Mouse (Mus musculus) liver, embryonic 14.5 days (tissue): ENCODE measurements around the gene Tmem258. TPM values are rescaled to one million over a fixed set of nuclear protein-coding genes. Genes with fewer than 3 reads are reported as not detected.
A peak's percentile ranks its signal among the peaks of the same experiment; 100 is the strongest.

Experiments used
- ATAC-seq: fragments of 200-750 bp; cut with Nextera tagmentation; 2 replicates; pipeline ENCODE4 v1.8.0; 2017; ENCODE audit warnings: moderate number of reproducible peaks, mild to moderate bottlenecking, moderate library complexity; ENCODE audit not compliant: insufficient read depth
- DNase-seq, 3 experiments: peaks; one replicate each; pipeline ENCODE4 v3.0.0-alpha.2; 2012 to 2013; ENCODE audit warnings: low read depth in 3 of 3, low spot score in 3 of 3
- H3K27ac ChIP-seq: fragments of 300-500 bp; sonication (generic); 2 replicates; pipeline ENCODE4 v1.5.1; 2014; ENCODE audit warnings: moderate library complexity, mild to moderate bottlenecking, control low read depth, inconsistent platforms
- H3K27me3 ChIP-seq: fragments of 300-500 bp; sonication (generic); 2 replicates; pipeline ENCODE4 v1.6.1; 2014; ENCODE audit warnings: mild to moderate bottlenecking, low read length, moderate library complexity; ENCODE audit not compliant: control insufficient read depth, insufficient read depth
- H3K36me3 ChIP-seq: fragments of 300-500 bp; sonication (generic); replicated peaks from 2 replicates; pipeline ENCODE4 v1.6.1; 2014; ENCODE audit warnings: low read depth; ENCODE audit not compliant: control insufficient read depth, insufficient read depth
- H3K4me1 ChIP-seq, 2 experiments: fragments of 200-500 bp in 1 of 2; fragments of 300-500 bp in 1 of 2; sonication (generic) in 1 of 2; replicated peaks; 2 replicates each; pipeline ENCODE4 v1.6.1; 2012 to 2014; ENCODE audit warnings: antibody characterized with exemption in 1 of 2, inconsistent platforms in 1 of 2, low read length in 1 of 2; ENCODE audit not compliant: control insufficient read depth in 2 of 2, insufficient read depth in 2 of 2
- H3K4me2 ChIP-seq: fragments of 300-500 bp; sonication (generic); 2 replicates; pipeline ENCODE4 v1.6.1; 2014; ENCODE audit warnings: low read depth, mild to moderate bottlenecking, control low read depth, moderate library complexity
- H3K4me3 ChIP-seq, 2 experiments: fragments of 200-500 bp in 1 of 2; fragments of 300-500 bp in 1 of 2; sonication (generic) in 1 of 2; 2 replicates each; pipeline ENCODE4 v1.5.1; 2012 to 2014; ENCODE audit warnings: low read depth in 2 of 2, low read length in 2 of 2, mild to moderate bottlenecking in 2 of 2, control low read depth in 1 of 2, inconsistent platforms in 1 of 2, moderate library complexity in 1 of 2; ENCODE audit not compliant: insufficient read depth in 1 of 2
- H3K9ac ChIP-seq: fragments of 300-500 bp; sonication (generic); replicated peaks from 2 replicates; pipeline ENCODE4 v1.6.1; 2014; ENCODE audit warnings: mild to moderate bottlenecking, control low read depth, moderate library complexity
- H3K9me3 ChIP-seq: fragments of 300-500 bp; sonication (generic); 2 replicates; pipeline ENCODE4 v1.6.1; 2016; ENCODE audit warnings: low read length, mixed read lengths; ENCODE audit not compliant: control insufficient read depth
- CTCF ChIP-seq: IDR thresholded peaks from 2 replicates; pipeline ENCODE4 v1.5.1; 2016; ENCODE audit warnings: antibody characterized with exemption, low read depth, control low read depth
- EP300 ChIP-seq: IDR thresholded peaks from 2 replicates; pipeline ENCODE4 v1.6.1; 2016; ENCODE audit warnings: antibody characterized with exemption, low read depth
- WGBS: fragments of 180-500 bp; shearing (Covaris S2); extraction: QIAGEN DNeasy Blood & Tissue Kit; methylation state at CpG from one replicate; pipeline ENCODE4 v1.1.7; 2014; ENCODE audit not compliant: insufficient replicate concordance; 5-methylcytosine and 5-hydroxymethylcytosine counted together
- polyA plus RNA-seq, 2 experiments: library from polyadenylated mRNA; depleted of rRNA in 1 of 2; stranded (reverse) in 1 of 2; unstranded in 1 of 2; fragments of >200 nt; fragmentation: Nextera tagmentation in 1 of 2; extraction: Ambion mirVana in 1 of 2; gene quantifications; 2 replicates each; pipeline versions ENCODE4 v1.2.1 to v1.2.3; 2012 to 2014

Gene Tmem258
- polyA plus RNA-seq, 2 experiments, result 78.6 to 402 TPM

DNA sequence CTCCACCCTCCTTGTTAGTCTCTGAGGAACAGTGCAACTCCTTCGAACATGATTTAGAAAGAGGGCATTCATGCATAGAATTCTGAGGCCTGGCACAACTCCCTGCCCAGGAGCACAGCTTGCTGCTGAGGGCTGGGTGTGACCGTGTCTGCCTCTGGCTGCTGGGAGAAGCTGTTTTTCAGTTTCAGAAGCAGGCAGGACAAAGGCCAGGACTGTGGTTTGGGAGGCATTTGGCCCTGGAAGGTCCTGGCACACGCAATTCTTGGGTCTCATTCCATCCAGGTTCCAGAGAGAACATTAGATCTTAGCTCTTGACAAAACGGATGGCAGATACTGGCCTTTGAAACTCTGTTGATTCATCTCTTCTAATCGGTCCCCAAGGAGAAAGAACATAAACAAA lies 8.6 kb upstream of the Tmem258 start:
- no peak for ATAC-seq

GRCm38 (mm10) chr19:10197130-10197529 lies 6.7 kb upstream of the Tmem258 start:
- Histone ChIP-seq H3K27me3 (no peaks in the 10 kb centered on the region), H3K9me3 (no peaks in the 10 kb centered on the region), H3K4me1 (peaks cover 0 to 3% of the 10 kb centered on the region in 2 experiments; a peak in 1 of 4 replicates), H3K9ac (no peak overlapping the region), H3K27ac (no peak overlapping the region), H3K4me3 (no peak overlapping the region), H3K36me3 (peaks cover 68% of the 10 kb centered on the region), H3K4me2 (no peak overlapping the region)
- ATAC-seq, result no peak
- TF ChIP-seq CTCF (no peak), EP300 (no peak)
- DNase-seq, result no peak
- 91% methylated on average over 4 of the region's 4 CpGs for WGBS

More for the DNA sequence above, 8.6 kb upstream of the Tmem258 start:
- TF ChIP-seq EP300 (no peak), CTCF (no peak)
- 70% methylated on average over 5 of the region's 5 CpGs for WGBS
- H3K4me1 ChIP-seq, result peaks cover 0 to 6% of the 10 kb centered on the region in 2 experiments; a peak in 2 of 4 replicates
- no peak overlapping the region for H3K4me3 ChIP-seq
- H3K9ac ChIP-seq, result no peak overlapping the region
- no peak overlapping the region for H3K4me2 ChIP-seq
- no peaks in the 10 kb centered on the region for H3K27me3 ChIP-seq
- peaks cover 63% of the 10 kb centered on the region for H3K36me3 ChIP-seq
- no peaks in the 10 kb centered on the region for H3K9me3 ChIP-seq
- no peak overlapping the region for H3K27ac ChIP-seq
- no peak for DNase-seq

- no peak for DNase-seq
- Histone ChIP-seq H3K4me3 (no peak overlapping the region), H3K36me3 (peaks cover 61% of the 10 kb centered on the region), H3K27me3 (no peaks in the 10 kb centered on the region), H3K27ac (no peak overlapping the region), H3K4me1 (peaks cover 6% of the 10 kb centered on the region in 2 experiments), H3K9ac (no peak overlapping the region), H3K4me2 (no peak overlapping the region), H3K9me3 (no peaks in the 10 kb centered on the region)
- WGBS, result 67% methylated on average over 2 of the region's 2 CpGs
- ATAC-seq, result no peak
- TF ChIP-seq EP300 (no peak), CTCF (no peak)
Measured at GRCm38 (mm10) chr19:10198286-10198685, 5.5 kb upstream of the Tmem258 start.

DNA sequence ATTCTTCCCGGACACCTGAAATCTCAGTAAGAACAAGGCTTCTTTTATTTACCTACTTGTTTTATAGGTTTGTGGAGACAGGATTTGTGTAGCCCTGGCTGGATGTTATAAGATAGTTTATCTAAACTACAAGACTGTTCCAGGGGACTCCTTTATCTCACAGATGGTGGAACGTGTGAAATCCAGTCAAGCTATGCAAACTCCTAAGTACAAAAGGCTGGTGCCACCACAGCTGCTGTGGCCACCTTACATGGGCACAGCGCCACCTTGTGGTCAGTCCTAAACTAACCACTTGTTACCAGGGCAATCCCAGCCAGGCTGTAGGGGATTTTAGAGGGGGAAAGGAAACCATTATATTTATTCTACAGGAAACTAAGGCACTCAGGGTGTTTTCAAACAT lies 5.1 kb upstream of the Tmem258 start:
- DNase-seq (peak; percentile 65 to 73 (median 67)), ATAC-seq (no peak; the same call in 1 of the 2 replicates)
- Histone ChIP-seq H3K4me3 (no peak overlapping the region), H3K36me3 (peaks cover 61% of the 10 kb centered on the region), H3K27ac (no peak overlapping the region), H3K4me2 (no peak overlapping the region), H3K9me3 (no peaks in the 10 kb centered on the region), H3K9ac (no peak overlapping the region), H3K4me1 (peaks cover 6% of the 10 kb centered on the region in 2 experiments), H3K27me3 (no peaks in the 10 kb centered on the region)
- 22% methylated on average over 3 of the region's 3 CpGs for WGBS
- peak; percentile 96 for TF ChIP-seq CTCF
- peak; percentile 62; the same call in 1 of the 2 replicates for TF ChIP-seq EP300

DNA sequence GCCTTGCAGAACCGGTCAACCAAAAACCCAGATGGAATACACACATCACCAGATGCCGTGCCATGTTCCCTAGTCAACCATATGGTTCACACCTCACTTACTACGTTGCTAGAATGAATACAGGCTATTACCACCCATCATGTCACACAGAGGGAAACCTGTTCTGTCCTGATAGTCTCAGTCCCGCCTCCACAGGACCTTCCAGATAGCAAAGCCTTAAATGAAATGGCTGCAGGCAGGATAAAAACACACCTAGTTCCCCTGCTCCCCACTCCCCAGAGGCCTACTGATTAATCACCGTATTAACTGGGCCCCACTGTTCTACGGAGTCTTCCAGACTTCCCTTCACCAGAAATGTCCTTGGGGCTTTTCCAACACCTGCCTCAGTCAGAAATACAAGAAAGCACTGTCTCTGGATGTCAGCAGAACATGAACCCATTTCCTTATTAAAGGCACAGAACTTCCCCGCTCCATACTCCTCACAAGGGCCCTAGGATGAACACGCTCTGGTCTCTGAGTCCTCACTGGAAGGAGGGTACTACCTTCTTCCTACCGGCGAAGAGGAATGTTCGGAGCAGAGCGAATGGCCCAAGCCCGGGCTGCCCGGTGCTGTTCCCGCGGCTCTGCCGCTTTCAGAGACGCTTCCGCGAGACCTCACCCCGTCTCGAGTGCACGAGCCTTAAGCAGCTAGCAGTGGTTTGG lies 517 bp upstream of the Tmem258 start:
- no peaks in the 10 kb centered on the region for H3K27me3 ChIP-seq
- WGBS, result under 1% methylated on average over 23 of the region's 23 CpGs
- peaks cover 44% of the 10 kb centered on the region for H3K36me3 ChIP-seq
- ATAC-seq, result peak; percentile 76
- peaks cover 10 to 12% of the 10 kb centered on the region in 2 experiments for H3K4me1 ChIP-seq
- H3K9me3 ChIP-seq, result no peaks in the 10 kb centered on the region
- H3K4me3 ChIP-seq, result peak overlapping the region; percentile 71 to 99
- DNase-seq, result peak; percentile 81 to 85 (median 83)
- peak overlapping the region; percentile 94 for H3K27ac ChIP-seq
- peak overlapping the region; percentile 99 for H3K9ac ChIP-seq
- TF ChIP-seq EP300, result peak; percentile 81
- no peak for TF ChIP-seq CTCF
- H3K4me2 ChIP-seq, result peak overlapping the region; percentile 99
